Mouse (Mus musculus) liver, adult 2 months (tissue): ENCODE results near the gene Klc3.

Experiments
- CTCF ChIP-seq: fragments of 200-500 bp; IDR thresholded peaks from 2 replicates; pipeline ENCODE4 v1.5.1; 2011; ENCODE audit warnings: low read depth, low read length, control low read depth
- POLR2A ChIP-seq: fragments of 200-500 bp; IDR thresholded peaks from 2 replicates; pipeline ENCODE4 v1.6.1; 2011; ENCODE audit warnings: low read length, control low read depth; ENCODE audit not compliant: insufficient read depth; ENCODE audit errors: extremely low read depth

- no peak for TF ChIP-seq CTCF
- no peak for TF ChIP-seq POLR2A
Observed at GRCm38 (mm10) chr7:19356311-19356710, 47.6 kb downstream of the Klc3 start.
